Mouse (Mus musculus): ENCODE data around the gene Rassf1. TPM values are rescaled to one million over a fixed set of nuclear protein-coding genes. Genes with fewer than 3 reads are reported as not detected.

The Rassf1 gene
- polyA plus RNA-seq, 1 experiment from 2014 or later: 47.7 TPM

DNA sequence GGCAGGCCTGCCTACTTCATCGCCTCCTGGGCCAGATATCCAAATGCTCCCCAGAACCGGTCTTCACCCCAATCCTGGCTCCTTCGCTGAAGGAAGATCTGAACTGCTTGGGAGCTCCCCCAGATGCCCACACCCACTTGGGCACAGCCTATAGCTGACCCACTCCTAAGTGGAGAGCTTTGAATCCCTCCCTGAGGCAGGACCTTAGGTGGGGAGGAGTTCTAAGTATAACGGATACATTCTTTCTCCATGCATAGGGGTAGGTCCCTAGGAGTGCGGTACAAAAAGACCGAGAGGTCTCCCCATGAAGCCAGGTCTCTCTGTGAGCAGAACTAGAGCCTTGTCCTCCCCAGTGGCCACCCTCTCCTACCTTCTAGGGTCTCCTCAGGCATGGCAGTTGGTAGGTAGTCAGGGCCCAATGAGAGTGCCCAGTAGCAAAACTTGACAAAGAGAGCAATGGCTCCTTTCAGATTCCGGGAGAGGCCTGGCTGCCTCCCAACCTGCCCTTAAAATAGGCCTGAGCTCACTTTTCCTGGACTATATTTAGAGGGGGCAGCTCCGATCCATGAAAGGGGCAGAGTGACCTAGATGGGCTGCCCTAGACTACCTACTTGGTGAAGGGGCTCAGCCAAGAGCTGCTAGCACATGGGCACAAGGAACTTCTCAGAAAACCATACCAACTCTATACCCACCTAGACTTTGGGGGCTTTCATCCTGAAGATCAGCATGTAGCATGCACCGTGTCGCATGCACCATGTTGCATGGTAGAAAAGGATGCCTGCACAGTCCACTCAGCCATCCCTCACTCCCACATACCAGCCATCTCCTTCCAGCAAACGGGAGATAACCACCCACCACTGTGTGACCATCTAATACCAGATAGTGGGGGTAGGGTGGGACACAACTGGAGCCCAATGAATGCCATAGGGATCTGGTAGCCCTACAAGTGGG is 45.5 kb downstream of the Rassf1 start:
- peak; percentile 71 for ATAC-seq (ENCODE audit: insufficient number of reproducible peaks, insufficient read depth, low FRiP score, low read depth)
- Histone ChIP-seq H3K36me3 (ENCODE audit: control insufficient read depth, insufficient read depth, low read length) (peaks cover 34% of the 10 kb centered on the region), H3K27ac (replicated peaks in 1 of 2; ENCODE audit: control insufficient read depth in 1 of 2, insufficient read depth in 1 of 2, low read depth in 2 of 2, low read length in 2 of 2) (peak overlapping the region; percentile 97 to 99), H3K4me3 (ENCODE audit: control insufficient read depth in 1 of 2, insufficient read depth in 1 of 2, low read depth in 1 of 2, low read length in 2 of 2) (peak overlapping the region; percentile 36 to 46), H3K9me3 (ENCODE audit: control insufficient read depth, low read length) (no peaks in the 10 kb centered on the region), H3K4me2 (ENCODE audit: low read length) (peak overlapping the region; percentile 58), H3K4me1 (ENCODE audit: control insufficient read depth in 2 of 2, insufficient read depth in 2 of 2, low read length in 2 of 2) (peaks cover 22 to 29% of the 10 kb centered on the region in 2 experiments), H3K9ac (ENCODE audit: low read length) (peak overlapping the region; percentile 76), H3K27me3 (ENCODE audit: control insufficient read depth, insufficient read depth, low read length) (0 out of 2 replicates have a peak, but pooled peaks cover 3% of the 10 kb centered on the region)
- WGBS: 46% methylated on average over 11 of the region's 11 CpGs

GRCm38 (mm10) chr9:107598385-107598784 is 47.0 kb downstream of the Rassf1 start:
- no peaks in the 10 kb centered on the region for H3K9me3 ChIP-seq (ENCODE audit: control insufficient read depth, low read length)
- WGBS: 82% methylated on average over 5 of the region's 5 CpGs

GRCm38 (mm10) chr9:107599433-107599832 is 48.1 kb downstream of the Rassf1 start:
- Histone ChIP-seq H3K4me2 (ENCODE audit: low read length) (no peak overlapping the region), H3K9me3 (ENCODE audit: control insufficient read depth, low read length) (no peaks in the 10 kb centered on the region), H3K4me1 (ENCODE audit: control insufficient read depth in 2 of 2, insufficient read depth in 2 of 2, low read length in 2 of 2) (peaks cover 18 to 27% of the 10 kb centered on the region in 2 experiments), H3K36me3 (ENCODE audit: control insufficient read depth, insufficient read depth, low read length) (peaks cover 9% of the 10 kb centered on the region; the same call in 1 of the 2 replicates), H3K4me3 (ENCODE audit: control insufficient read depth in 1 of 2, insufficient read depth in 1 of 2, low read depth in 1 of 2, low read length in 2 of 2) (no peak overlapping the region), H3K27me3 (ENCODE audit: control insufficient read depth, insufficient read depth, low read length) (0 out of 2 replicates have a peak, but pooled peaks cover 3% of the 10 kb centered on the region), H3K9ac (ENCODE audit: low read length) (no peak overlapping the region), H3K27ac (replicated peaks in 1 of 2; ENCODE audit: control insufficient read depth in 1 of 2, insufficient read depth in 1 of 2, low read depth in 2 of 2, low read length in 2 of 2) (no peak overlapping the region)
- WGBS: 74% methylated on average over 9 of the region's 9 CpGs
- no peak for ATAC-seq (ENCODE audit: insufficient number of reproducible peaks, insufficient read depth, low FRiP score, low read depth)

More at GRCm38 (mm10) chr9:107598385-107598784, 47.0 kb downstream of the Rassf1 start:
- Histone ChIP-seq H3K36me3 (ENCODE audit: control insufficient read depth, insufficient read depth, low read length) (peaks cover 19% of the 10 kb centered on the region), H3K4me3 (ENCODE audit: control insufficient read depth in 1 of 2, insufficient read depth in 1 of 2, low read depth in 1 of 2, low read length in 2 of 2) (no peak overlapping the region), H3K4me1 (ENCODE audit: control insufficient read depth in 2 of 2, insufficient read depth in 2 of 2, low read length in 2 of 2) (peaks cover 22 to 23% of the 10 kb centered on the region in 2 experiments), H3K9ac (ENCODE audit: low read length) (no peak overlapping the region), H3K27ac (replicated peaks in 1 of 2; ENCODE audit: control insufficient read depth in 1 of 2, insufficient read depth in 1 of 2, low read depth in 2 of 2, low read length in 2 of 2) (0 out of 4 replicates have a peak overlapping the region, but pooled peaks of 1 of the 2 experiments have one; percentile 97), H3K4me2 (ENCODE audit: low read length) (no peak overlapping the region), H3K27me3 (ENCODE audit: control insufficient read depth, insufficient read depth, low read length) (0 out of 2 replicates have a peak, but pooled peaks cover 3% of the 10 kb centered on the region)
- ATAC-seq (ENCODE audit: insufficient number of reproducible peaks, insufficient read depth, low FRiP score, low read depth): no peak

GRCm38 (mm10) chr9:107599842-107600241 is 48.5 kb downstream of the Rassf1 start:
- H3K36me3 ChIP-seq (ENCODE audit: control insufficient read depth, insufficient read depth, low read length): 0 out of 2 replicates have a peak, but pooled peaks cover 5% of the 10 kb centered on the region
- H3K4me2 ChIP-seq (ENCODE audit: low read length): no peak overlapping the region
- H3K9me3 ChIP-seq (ENCODE audit: control insufficient read depth, low read length): no peaks in the 10 kb centered on the region
- H3K27me3 ChIP-seq (ENCODE audit: control insufficient read depth, insufficient read depth, low read length): 0 out of 2 replicates have a peak, but pooled peaks cover 3% of the 10 kb centered on the region
- H3K4me3 ChIP-seq (ENCODE audit: control insufficient read depth in 1 of 2, insufficient read depth in 1 of 2, low read depth in 1 of 2, low read length in 2 of 2): no peak overlapping the region
- ATAC-seq (ENCODE audit: insufficient number of reproducible peaks, insufficient read depth, low FRiP score, low read depth): no peak
- peaks cover 22 to 31% of the 10 kb centered on the region in 2 experiments for H3K4me1 ChIP-seq (ENCODE audit: control insufficient read depth in 2 of 2, insufficient read depth in 2 of 2, low read length in 2 of 2)
- 60% methylated on average over 14 of the region's 14 CpGs for WGBS
- H3K9ac ChIP-seq (ENCODE audit: low read length): no peak overlapping the region
- no peak overlapping the region for H3K27ac ChIP-seq (replicated peaks in 1 of 2; ENCODE audit: control insufficient read depth in 1 of 2, insufficient read depth in 1 of 2, low read depth in 2 of 2, low read length in 2 of 2)

DNA sequence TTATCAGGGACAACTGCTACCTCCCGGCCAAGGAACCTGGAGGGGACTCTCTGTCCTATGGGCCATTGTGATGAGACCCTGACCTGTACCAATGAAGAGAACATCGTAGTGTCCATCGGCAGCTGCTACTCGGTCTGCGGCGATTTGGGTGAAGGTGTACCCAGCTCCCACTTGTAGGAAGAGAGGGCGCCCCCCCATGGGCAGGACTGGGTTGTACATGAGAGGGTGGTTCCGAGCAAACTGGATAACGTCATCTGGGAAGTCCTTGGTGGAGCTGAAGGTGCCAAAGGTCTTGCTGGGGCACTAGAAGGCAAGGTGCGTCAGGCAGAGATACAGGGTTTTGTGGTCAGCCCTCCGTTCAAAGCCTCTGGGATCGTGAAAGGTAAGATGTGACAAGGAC is 49.4 kb downstream of the Rassf1 start:
- Histone ChIP-seq H3K4me2 (ENCODE audit: low read length) (no peak overlapping the region), H3K9me3 (ENCODE audit: control insufficient read depth, low read length) (no peaks in the 10 kb centered on the region), H3K4me3 (ENCODE audit: control insufficient read depth in 1 of 2, insufficient read depth in 1 of 2, low read depth in 1 of 2, low read length in 2 of 2) (no peak overlapping the region), H3K9ac (ENCODE audit: low read length) (no peak overlapping the region), H3K4me1 (ENCODE audit: control insufficient read depth in 2 of 2, insufficient read depth in 2 of 2, low read length in 2 of 2) (peaks cover 24 to 34% of the 10 kb centered on the region in 2 experiments), H3K27ac (replicated peaks in 1 of 2; ENCODE audit: control insufficient read depth in 1 of 2, insufficient read depth in 1 of 2, low read depth in 2 of 2, low read length in 2 of 2) (no peak overlapping the region), H3K27me3 (ENCODE audit: control insufficient read depth, insufficient read depth, low read length) (0 out of 2 replicates have a peak, but pooled peaks cover 3% of the 10 kb centered on the region), H3K36me3 (ENCODE audit: control insufficient read depth, insufficient read depth, low read length) (0 out of 2 replicates have a peak, but pooled peaks cover 2% of the 10 kb centered on the region)
- 74% methylated on average over 12 of the region's 12 CpGs for WGBS
- no peak for ATAC-seq (ENCODE audit: insufficient number of reproducible peaks, insufficient read depth, low FRiP score, low read depth)

DNA sequence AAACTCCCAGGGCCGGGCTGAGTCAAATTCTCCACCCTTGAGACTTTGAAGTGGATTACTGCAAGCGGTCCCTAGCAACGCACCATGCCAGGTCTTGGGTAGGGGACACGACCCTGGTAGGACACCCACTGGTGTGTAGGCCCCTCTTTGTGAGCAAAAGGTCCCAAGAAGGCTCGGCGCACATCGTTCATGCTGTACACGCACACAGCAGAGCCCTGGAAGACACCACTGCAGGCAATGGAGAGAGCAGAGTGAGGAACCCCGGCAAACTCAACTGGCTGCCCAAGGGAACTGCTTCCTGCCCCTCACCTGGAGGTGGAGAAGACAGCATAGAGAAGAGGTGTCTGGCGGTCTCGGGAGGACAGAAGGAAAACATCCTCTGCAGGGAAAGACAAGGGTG is 49.9 kb downstream of the Rassf1 start:
- no peak overlapping the region for H3K27ac ChIP-seq (replicated peaks in 1 of 2; ENCODE audit: control insufficient read depth in 1 of 2, insufficient read depth in 1 of 2, low read depth in 2 of 2, low read length in 2 of 2)
- H3K4me3 ChIP-seq (ENCODE audit: control insufficient read depth in 1 of 2, insufficient read depth in 1 of 2, low read depth in 1 of 2, low read length in 2 of 2): no peak overlapping the region
- H3K9me3 ChIP-seq (ENCODE audit: control insufficient read depth, low read length): no peaks in the 10 kb centered on the region
- no peak overlapping the region for H3K9ac ChIP-seq (ENCODE audit: low read length)
- ATAC-seq (ENCODE audit: insufficient number of reproducible peaks, insufficient read depth, low FRiP score, low read depth): no peak
- 0 out of 2 replicates have a peak, but pooled peaks cover 3% of the 10 kb centered on the region for H3K27me3 ChIP-seq (ENCODE audit: control insufficient read depth, insufficient read depth, low read length)
- H3K36me3 ChIP-seq (ENCODE audit: control insufficient read depth, insufficient read depth, low read length): no peaks in the 10 kb centered on the region
- 84% methylated on average over 11 of the region's 11 CpGs for WGBS
- H3K4me2 ChIP-seq (ENCODE audit: low read length): no peak overlapping the region
- peaks cover 21 to 36% of the 10 kb centered on the region in 2 experiments for H3K4me1 ChIP-seq (ENCODE audit: control insufficient read depth in 2 of 2, insufficient read depth in 2 of 2, low read length in 2 of 2)

DNA sequence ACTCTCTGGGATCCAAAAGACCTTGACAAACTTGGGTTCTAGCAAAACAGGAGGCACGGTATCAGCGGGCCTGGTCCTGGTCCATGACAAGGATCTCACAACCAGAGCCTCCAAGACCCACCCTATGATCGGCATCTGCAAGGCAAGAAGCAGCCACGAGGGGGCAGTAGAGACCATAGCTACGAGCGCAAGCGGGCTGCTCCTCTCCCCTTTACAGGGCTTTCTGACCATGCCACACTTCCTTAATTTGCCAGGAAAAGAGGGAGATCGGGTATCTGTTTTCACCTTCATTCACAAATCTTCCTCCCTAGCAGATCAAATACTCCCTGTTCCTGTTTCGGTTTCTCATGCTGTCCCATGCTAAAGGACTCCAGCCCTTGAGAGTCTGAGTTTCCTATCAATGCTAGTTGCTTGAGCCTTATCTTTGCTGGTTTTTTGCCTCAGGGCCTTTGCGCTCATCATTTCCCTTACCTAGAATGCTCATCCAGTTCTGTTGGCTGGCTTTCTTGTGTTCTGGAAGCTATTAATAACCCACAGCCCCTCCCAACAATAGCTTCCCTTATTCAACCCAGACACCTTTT is 50.8 kb downstream of the Rassf1 start:
- 2% methylated on average over 10 of the region's 10 CpGs for WGBS
- ATAC-seq (ENCODE audit: insufficient number of reproducible peaks, insufficient read depth, low FRiP score, low read depth): no peak

More for the DNA sequence above, 50.8 kb downstream of the Rassf1 start:
- Histone ChIP-seq H3K9ac (ENCODE audit: low read length) (peak overlapping the region; percentile 58), H3K27ac (replicated peaks in 1 of 2; ENCODE audit: control insufficient read depth in 1 of 2, insufficient read depth in 1 of 2, low read depth in 2 of 2, low read length in 2 of 2) (peak overlapping the region in 1 of 2 experiments; percentile 24; a peak in 2 of 4 replicates), H3K9me3 (ENCODE audit: control insufficient read depth, low read length) (no peaks in the 10 kb centered on the region), H3K27me3 (ENCODE audit: control insufficient read depth, insufficient read depth, low read length) (0 out of 2 replicates have a peak, but pooled peaks cover 3% of the 10 kb centered on the region), H3K4me1 (ENCODE audit: control insufficient read depth in 2 of 2, insufficient read depth in 2 of 2, low read length in 2 of 2) (peaks cover 23 to 40% of the 10 kb centered on the region in 2 experiments), H3K36me3 (ENCODE audit: control insufficient read depth, insufficient read depth, low read length) (no peaks in the 10 kb centered on the region), H3K4me2 (ENCODE audit: low read length) (peak overlapping the region; percentile 27; the same call in 1 of the 2 replicates), H3K4me3 (ENCODE audit: control insufficient read depth in 1 of 2, insufficient read depth in 1 of 2, low read depth in 1 of 2, low read length in 2 of 2) (no peak overlapping the region)

All from heart, embryonic 14.5 days (tissue).